Mouse (Mus musculus): ENCODE measurements around the gene Gm28042.

Gm28042 gene

GRCm38 (mm10) chr2:120060190-120060589 is 32.9 kb downstream of the Gm28042 start:
- no peak for DNase-seq (ENCODE audit: low spot score)

- DNase-seq (ENCODE audit: low spot score): no peak
Observed at GRCm38 (mm10) chr2:120060651-120061050, 33.4 kb downstream of the Gm28042 start.

GRCm38 (mm10) chr2:120062248-120062647 is 35.0 kb downstream of the Gm28042 start:
- no peak for DNase-seq (ENCODE audit: low spot score)

GRCm38 (mm10) chr2:120064639-120065038 is 37.3 kb downstream of the Gm28042 start:
- no peak for DNase-seq (ENCODE audit: low spot score)

- no peak for DNase-seq (ENCODE audit: low spot score)
Observed at GRCm38 (mm10) chr2:120065243-120065642, 38.0 kb downstream of the Gm28042 start.

- no peak for DNase-seq (ENCODE audit: low spot score)
Observed at GRCm38 (mm10) chr2:120066224-120066623, 38.9 kb downstream of the Gm28042 start.

GRCm38 (mm10) chr2:120068555-120069465 is 41.5 kb downstream of the Gm28042 start:
- peak; percentile 33 for DNase-seq (ENCODE audit: low spot score)

- DNase-seq (ENCODE audit: low spot score): peak; percentile 79
Observed at GRCm38 (mm10) chr2:120069466-120069990, 42.2 kb downstream of the Gm28042 start.

- DNase-seq (ENCODE audit: low spot score): no peak
Observed at GRCm38 (mm10) chr2:120074096-120074495, 46.8 kb downstream of the Gm28042 start.

GRCm38 (mm10) chr2:120076076-120076705 is 48.9 kb downstream of the Gm28042 start:
- DNase-seq (ENCODE audit: low spot score): peak; percentile 36

- DNase-seq (ENCODE audit: low spot score): no peak
Observed at GRCm38 (mm10) chr2:120082416-120082815, 55.1 kb downstream of the Gm28042 start.

GRCm38 (mm10) chr2:120084593-120085361 is 57.5 kb downstream of the Gm28042 start:
- no peak for DNase-seq (ENCODE audit: low spot score)

GRCm38 (mm10) chr2:120086038-120086437 is 58.7 kb downstream of the Gm28042 start:
- DNase-seq (ENCODE audit: low spot score): no peak

GRCm38 (mm10) chr2:120087391-120087790 is 60.1 kb downstream of the Gm28042 start:
- no peak for DNase-seq (ENCODE audit: low spot score)

- DNase-seq (ENCODE audit: low spot score): no peak
Observed at GRCm38 (mm10) chr2:120087897-120088296, 60.6 kb downstream of the Gm28042 start.

- no peak for DNase-seq (ENCODE audit: low spot score)
Observed at GRCm38 (mm10) chr2:120090979-120091378, 63.7 kb downstream of the Gm28042 start.
